Mouse (Mus musculus) kidney, embryonic 16.5 days (tissue): Measurements from ENCODE around the gene Mkrn2. TPM values are rescaled to one million over a fixed set of nuclear protein-coding genes. Genes with fewer than 3 reads are reported as not detected.
A peak's percentile ranks its signal among the peaks of the same experiment; 100 is the strongest.

Experiments used
- ATAC-seq: fragments of 200-750 bp; cut with Nextera tagmentation; 2 replicates; pipeline ENCODE4 v1.8.0; 2017; ENCODE audit warnings: moderate TSS enrichment; ENCODE audit not compliant: low FRiP score, low TSS enrichment
- H3K27ac ChIP-seq: fragments of 300-500 bp; sonication (generic); 2 replicates; pipeline ENCODE4 v1.5.1; 2014; ENCODE audit warnings: low read length
- H3K27me3 ChIP-seq: fragments of 300-500 bp; sonication (generic); 2 replicates; pipeline ENCODE4 v1.6.1; 2014; ENCODE audit warnings: low read length, control low read depth, mixed read lengths; ENCODE audit not compliant: insufficient read depth
- H3K36me3 ChIP-seq: fragments of 300-500 bp; sonication (generic); 2 replicates; pipeline ENCODE4 v1.6.1; 2014; ENCODE audit warnings: low read length, control low read depth, mixed read lengths; ENCODE audit not compliant: insufficient read depth
- H3K4me1 ChIP-seq: fragments of 300-500 bp; sonication (generic); 2 replicates; pipeline ENCODE4 v1.6.1; 2014; ENCODE audit warnings: low read length, control low read depth, mixed read lengths; ENCODE audit not compliant: insufficient read depth
- H3K4me2 ChIP-seq: fragments of 300-500 bp; sonication (generic); replicated peaks from 2 replicates; pipeline ENCODE4 v1.6.1; 2014; ENCODE audit warnings: low read depth, low read length
- H3K4me3 ChIP-seq: fragments of 300-500 bp; sonication (generic); 2 replicates; pipeline ENCODE4 v1.5.1; 2014; ENCODE audit warnings: mild to moderate bottlenecking, low read length
- H3K9ac ChIP-seq: fragments of 300-500 bp; sonication (generic); replicated peaks from 2 replicates; pipeline ENCODE4 v1.6.1; 2014; ENCODE audit warnings: low read length
- H3K9me3 ChIP-seq: fragments of 300-500 bp; sonication (generic); 2 replicates; pipeline ENCODE4 v1.6.1; 2016; ENCODE audit warnings: low read length, control low read depth
- WGBS: fragments of 180-500 bp; shearing (Covaris S2); extraction: QIAGEN DNeasy Blood & Tissue Kit; methylation state at CpG from one replicate; pipeline ENCODE4 v1.1.7; 2014; 5-methylcytosine and 5-hydroxymethylcytosine counted together
- polyA plus RNA-seq: library from polyadenylated mRNA; unstranded; fragments of >200 nt; fragmentation: Nextera tagmentation; extraction: Ambion mirVana; gene quantifications from 2 replicates; pipeline ENCODE4 v1.2.1, GENCODE M21; 2015

Mkrn2 gene
- 33.8 and 35.0 TPM in 2 replicates for polyA plus RNA-seq

- H3K4me2 ChIP-seq: peak within 1 kb of the TSS; percentile 78
- ATAC-seq: peak; percentile 95
- peaks cover 10% of the 10 kb centered on the region for H3K4me1 ChIP-seq
- under 1% methylated on average over 53 of the region's 61 CpGs for WGBS
- no peaks in the 10 kb centered on the region for H3K36me3 ChIP-seq
- H3K4me3 ChIP-seq: peak within 1 kb of the TSS; percentile 96
- H3K9ac ChIP-seq: peak within 1 kb of the TSS; percentile 95
- H3K9me3 ChIP-seq: no peaks in the 10 kb centered on the region
- no peaks in the 10 kb centered on the region for H3K27me3 ChIP-seq
- peak within 1 kb of the TSS; percentile 78 for H3K27ac ChIP-seq
These were observed at the start of gene Mkrn2 for GRCm38 (mm10) chr6:115601715-115602523. Mkrn2 (plus strand) TSS chr6:115601902.

- no peak overlapping the region for H3K4me3 ChIP-seq
- WGBS: 79% methylated on average over 5 of the region's 5 CpGs
- ATAC-seq: no peak
- H3K4me2 ChIP-seq: no peak overlapping the region
- no peak overlapping the region for H3K27ac ChIP-seq
- 0 out of 2 replicates have a peak, but pooled peaks cover 4% of the 10 kb centered on the region for H3K4me1 ChIP-seq
- H3K36me3 ChIP-seq: peaks cover 35% of the 10 kb centered on the region
- H3K9me3 ChIP-seq: no peaks in the 10 kb centered on the region
- no peaks in the 10 kb centered on the region for H3K27me3 ChIP-seq
- H3K9ac ChIP-seq: no peak overlapping the region
These were observed 46.2 kb upstream of the Mkrn2 start for GRCm38 (mm10) chr6:115555485-115555884.

- Histone ChIP-seq H3K27me3 (no peaks in the 10 kb centered on the region), H3K36me3 (peaks cover 34% of the 10 kb centered on the region), H3K4me3 (no peak overlapping the region), H3K27ac (no peak overlapping the region), H3K4me1 (0 out of 2 replicates have a peak, but pooled peaks cover 4% of the 10 kb centered on the region), H3K9me3 (no peaks in the 10 kb centered on the region), H3K4me2 (no peak overlapping the region), H3K9ac (no peak overlapping the region)
- no peak for ATAC-seq
- WGBS: 91% methylated on average over 2 of the region's 2 CpGs
These were observed 43.5 kb upstream of the Mkrn2 start for GRCm38 (mm10) chr6:115558176-115558575.

- H3K27ac ChIP-seq: no peak overlapping the region
- no peak overlapping the region for H3K4me2 ChIP-seq
- H3K4me3 ChIP-seq: no peak overlapping the region
- no peak overlapping the region for H3K9ac ChIP-seq
- H3K4me1 ChIP-seq: 0 out of 2 replicates have a peak, but pooled peaks cover 4% of the 10 kb centered on the region
- no peaks in the 10 kb centered on the region for H3K27me3 ChIP-seq
- WGBS: 42% methylated on average over 21 of the region's 21 CpGs
- no peaks in the 10 kb centered on the region for H3K9me3 ChIP-seq
- peaks cover 27% of the 10 kb centered on the region for H3K36me3 ChIP-seq
- ATAC-seq: peak; percentile 85
These were observed 41.8 kb upstream of the Mkrn2 start for GRCm38 (mm10) chr6:115559651-115560632.

- H3K9ac ChIP-seq: no peak overlapping the region
- H3K4me3 ChIP-seq: no peak overlapping the region
- peaks cover 14% of the 10 kb centered on the region for H3K9me3 ChIP-seq
- no peaks in the 10 kb centered on the region for H3K27me3 ChIP-seq
- no peak overlapping the region for H3K4me2 ChIP-seq
- no peak for ATAC-seq
- H3K4me1 ChIP-seq: no peaks in the 10 kb centered on the region
- WGBS: 80% methylated on average over 6 of the region's 6 CpGs
- H3K27ac ChIP-seq: no peak overlapping the region
- peaks cover 56% of the 10 kb centered on the region for H3K36me3 ChIP-seq
These were observed 36.1 kb upstream of the Mkrn2 start for GRCm38 (mm10) chr6:115565479-115566045.

- WGBS: 92% methylated on average over 7 of the region's 7 CpGs
- ATAC-seq: no peak
- Histone ChIP-seq H3K9ac (no peak overlapping the region), H3K4me3 (no peak overlapping the region), H3K27me3 (no peaks in the 10 kb centered on the region), H3K27ac (no peak overlapping the region), H3K36me3 (peaks cover 55% of the 10 kb centered on the region), H3K9me3 (0 out of 2 replicates have a peak, but pooled peaks cover 1% of the 10 kb centered on the region), H3K4me1 (no peaks in the 10 kb centered on the region), H3K4me2 (no peak overlapping the region)
These were observed 27.5 kb upstream of the Mkrn2 start for GRCm38 (mm10) chr6:115574171-115574570.

GRCm38 (mm10) chr6:115577407-115577806 lies 24.3 kb upstream of the Mkrn2 start:
- Histone ChIP-seq H3K36me3 (peaks cover 36% of the 10 kb centered on the region), H3K4me2 (no peak overlapping the region), H3K27me3 (no peaks in the 10 kb centered on the region), H3K4me1 (no peaks in the 10 kb centered on the region), H3K27ac (no peak overlapping the region), H3K4me3 (no peak overlapping the region), H3K9me3 (no peaks in the 10 kb centered on the region), H3K9ac (no peak overlapping the region)
- ATAC-seq: no peak
- 81% methylated on average over 5 of the region's 5 CpGs for whole genome bisulfite sequencing

GRCm38 (mm10) chr6:115577941-115578340 lies 23.8 kb upstream of the Mkrn2 start:
- Histone ChIP-seq H3K27ac (no peak overlapping the region), H3K4me3 (no peak overlapping the region), H3K4me2 (no peak overlapping the region), H3K27me3 (no peaks in the 10 kb centered on the region), H3K4me1 (no peaks in the 10 kb centered on the region), H3K9me3 (no peaks in the 10 kb centered on the region), H3K36me3 (peaks cover 34% of the 10 kb centered on the region), H3K9ac (no peak overlapping the region)
- WGBS: 90% methylated on average over 9 of the region's 9 CpGs
- no peak for ATAC-seq

GRCm38 (mm10) chr6:115580810-115581209 lies 20.9 kb upstream of the Mkrn2 start:
- WGBS: 66% methylated on average over 3 of the region's 3 CpGs
- H3K36me3 ChIP-seq: peaks cover 30% of the 10 kb centered on the region
- H3K4me2 ChIP-seq: no peak overlapping the region
- H3K27me3 ChIP-seq: no peaks in the 10 kb centered on the region
- H3K9ac ChIP-seq: no peak overlapping the region
- H3K27ac ChIP-seq: no peak overlapping the region
- no peaks in the 10 kb centered on the region for H3K9me3 ChIP-seq
- H3K4me1 ChIP-seq: no peaks in the 10 kb centered on the region
- no peak overlapping the region for H3K4me3 ChIP-seq
- no peak for ATAC-seq
